Mouse (Mus musculus) kidney, postnatal 10 days (tissue): ENCODE measurements around the gene BC030867.
A peak's percentile ranks its signal among the peaks of the same experiment; 100 is the strongest.
"Not testable (repeated sequence)": the region's sequence is repeated elsewhere in the genome, so short reads cannot be mapped to it uniquely, and the experiment has no call there.

Source experiments
- DNase-seq: peaks from one replicate; pipeline ENCODE4 v3.0.0; 2021; ENCODE audit warnings: mixed read lengths

The BC030867 gene

DNA sequence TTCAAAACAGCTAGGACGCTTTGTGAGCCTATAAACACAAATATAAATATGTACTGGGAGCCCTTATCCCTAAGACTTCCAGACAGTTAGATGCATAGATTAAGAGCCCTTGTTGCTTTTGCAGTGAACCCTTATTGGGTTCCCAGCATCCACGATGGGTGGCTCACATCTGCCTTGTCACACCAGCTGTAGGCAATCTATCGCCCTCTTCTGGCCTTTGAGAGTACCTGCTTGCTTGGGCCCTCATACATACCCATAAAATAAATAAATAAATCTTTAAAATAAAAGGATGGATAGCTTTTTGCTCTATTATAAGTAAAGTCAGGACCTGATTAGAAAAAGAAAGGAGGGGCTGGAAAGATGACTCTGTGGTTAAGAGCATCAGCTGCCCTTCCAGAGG, 9.8 kb downstream of the BC030867 start:
- no peak for DNase-seq

DNA sequence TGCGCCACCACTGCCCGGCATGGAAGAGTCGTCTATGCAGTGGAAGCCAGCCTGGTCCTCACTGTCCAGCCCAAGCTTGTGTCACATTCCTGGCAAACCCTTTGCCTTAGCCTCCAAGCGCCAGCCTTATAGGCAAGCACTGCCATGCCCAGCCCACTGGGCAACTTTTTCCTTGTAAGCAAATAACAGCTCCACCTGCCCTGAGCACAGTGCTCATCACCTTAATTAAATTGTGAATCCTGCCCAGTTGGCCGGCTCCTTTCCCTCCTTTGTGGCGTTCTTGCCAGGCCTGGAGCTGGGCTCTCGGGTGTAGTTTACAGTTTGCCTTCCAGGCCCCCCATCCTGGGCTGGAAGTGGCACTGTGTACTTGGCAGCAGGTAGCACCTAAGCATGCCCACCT, 14.5 kb downstream of the BC030867 start:
- DNase-seq, result no peak

DNA sequence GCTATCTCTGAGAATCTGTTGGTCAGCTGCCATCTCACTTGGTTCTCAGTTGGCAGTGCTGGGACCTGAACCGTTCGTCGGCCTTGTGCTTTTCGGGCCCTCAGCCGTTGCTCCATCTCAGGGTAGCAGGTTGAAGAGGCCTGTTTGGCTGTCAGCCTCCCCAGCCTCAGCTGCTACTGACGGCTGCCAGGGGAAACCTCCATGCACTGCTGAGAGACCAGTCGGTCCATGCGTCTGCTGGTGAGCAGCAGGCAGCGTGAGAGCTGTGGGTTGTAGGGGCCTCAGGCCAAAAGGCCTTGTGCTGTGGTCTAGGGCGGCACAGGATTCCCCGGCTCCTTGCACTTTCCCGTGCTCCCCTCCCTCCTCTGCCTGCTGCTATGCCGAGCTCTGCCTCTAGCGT, 17.1 kb downstream of the BC030867 start:
- DNase-seq, result no peak

DNA sequence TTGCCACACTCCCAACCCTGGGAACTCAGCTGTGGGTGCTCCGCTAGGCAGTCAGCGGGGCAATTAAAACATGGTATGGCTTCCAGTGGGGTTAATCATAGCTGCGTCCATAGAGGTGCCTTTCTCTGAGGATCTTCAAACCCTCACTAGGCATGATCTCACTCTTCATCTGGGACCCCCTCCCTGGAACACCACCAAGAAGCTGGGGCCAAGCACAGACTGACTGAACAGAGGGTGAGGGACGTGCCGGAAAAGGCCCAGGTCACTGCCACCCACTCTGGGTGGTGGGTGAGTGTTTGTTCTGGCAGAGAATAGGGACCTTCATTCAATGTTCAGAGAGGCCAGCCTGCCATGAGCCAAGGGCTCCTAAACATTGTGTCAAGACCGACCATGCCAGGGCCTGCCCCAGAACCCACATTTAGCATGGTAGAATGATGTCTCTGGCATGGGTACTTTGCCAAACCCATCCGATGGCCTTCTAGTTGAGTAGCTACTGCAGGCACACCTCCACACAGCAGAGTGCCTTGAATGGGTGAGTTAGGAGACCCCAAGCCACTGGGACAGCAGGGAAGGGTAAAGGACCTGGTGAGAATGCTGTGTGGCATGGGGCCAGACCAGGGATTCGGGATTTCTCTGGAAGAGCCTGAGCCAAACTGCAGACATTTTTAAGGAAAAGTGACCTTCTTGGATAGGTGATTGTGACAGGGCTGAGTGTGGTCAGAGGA, 18.1 kb downstream of the BC030867 start:
- peak; percentile 25 for DNase-seq

DNA sequence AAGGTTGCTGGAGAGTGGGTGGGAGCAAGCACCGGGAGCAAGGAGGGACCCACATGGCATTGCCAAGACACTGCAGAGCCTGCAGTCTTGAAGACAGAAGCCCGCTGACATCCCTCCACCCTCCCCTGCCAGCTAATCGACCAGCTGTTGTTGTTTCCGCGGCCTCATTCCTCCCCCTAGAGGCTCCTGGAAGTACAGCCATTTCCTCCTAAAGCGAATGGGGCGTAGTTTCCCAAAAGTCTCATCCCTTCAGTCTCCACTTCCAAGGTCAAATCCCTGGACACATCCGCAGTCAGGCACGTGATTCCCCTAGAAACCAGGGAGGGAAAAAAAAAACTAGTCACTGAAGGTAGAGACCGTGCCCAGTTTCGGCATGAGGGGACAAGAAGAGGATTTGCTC, 18.8 kb downstream of the BC030867 start:
- peak; percentile 86 for DNase-seq

DNA sequence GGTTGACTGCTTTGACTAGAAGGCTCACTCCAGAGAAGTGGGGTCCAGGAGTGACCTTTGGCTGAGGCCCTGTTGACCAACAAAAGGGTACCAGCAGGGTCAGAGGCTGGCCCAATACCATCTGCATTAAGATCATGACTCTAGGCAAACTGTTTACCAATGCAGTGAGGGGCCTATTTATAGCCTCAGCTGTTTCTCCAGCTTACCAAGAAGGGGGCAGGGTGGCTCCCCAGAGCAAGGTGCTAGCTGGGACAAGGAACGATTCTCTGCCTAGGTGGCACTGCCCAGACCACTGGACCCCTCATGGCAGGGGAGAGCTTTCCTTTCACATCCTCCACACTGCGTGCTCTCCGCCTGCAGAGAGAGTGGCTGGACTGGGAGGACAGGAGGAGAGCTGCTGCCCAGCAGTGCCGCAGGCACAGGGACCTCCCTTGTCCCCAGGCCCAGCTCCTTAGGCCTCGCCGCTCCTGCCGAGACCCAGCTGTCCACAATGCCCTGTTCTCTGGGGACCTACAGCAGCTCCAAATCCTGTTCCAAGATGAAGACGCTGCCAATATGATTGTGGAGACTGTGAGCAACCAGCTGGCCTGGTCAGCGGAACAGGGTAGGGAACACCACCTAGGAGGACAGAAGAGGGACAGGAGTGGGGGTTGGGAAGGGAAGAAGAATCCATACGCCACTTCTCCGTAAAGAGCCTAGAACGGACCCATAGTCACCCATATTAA, 20.0 kb downstream of the BC030867 start, which contains the start of gene Asb16:
Asb16 (plus strand) TSS at position 224 of the 725 bp plus-strand sequence.
- no peak for DNase-seq

DNA sequence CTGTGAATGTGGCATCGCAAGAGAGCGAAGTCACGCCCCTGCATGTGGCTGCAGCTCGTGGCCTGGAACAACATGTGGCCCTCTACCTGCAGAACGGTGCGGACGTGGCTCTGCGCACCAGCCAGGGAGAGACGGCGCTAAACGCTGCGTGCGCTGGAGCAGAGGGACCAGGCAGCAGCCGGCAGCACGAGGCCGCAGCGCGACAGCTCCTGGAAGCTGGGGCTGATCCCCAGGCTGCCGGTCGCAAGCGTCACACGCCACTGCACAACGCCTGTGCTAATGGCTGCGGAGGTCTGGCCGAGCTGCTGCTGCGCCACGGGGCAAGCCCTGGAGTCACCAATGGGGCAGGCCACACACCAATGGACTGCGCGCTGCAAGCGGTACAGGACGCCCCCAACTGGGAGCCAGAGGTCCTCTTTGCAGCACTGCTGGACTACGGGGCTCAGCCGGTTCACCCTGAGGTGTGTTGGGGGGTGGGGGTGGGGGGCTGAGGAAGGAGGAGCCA, 27.8 kb downstream of the BC030867 start:
- DNase-seq, result peak; percentile 74

DNA sequence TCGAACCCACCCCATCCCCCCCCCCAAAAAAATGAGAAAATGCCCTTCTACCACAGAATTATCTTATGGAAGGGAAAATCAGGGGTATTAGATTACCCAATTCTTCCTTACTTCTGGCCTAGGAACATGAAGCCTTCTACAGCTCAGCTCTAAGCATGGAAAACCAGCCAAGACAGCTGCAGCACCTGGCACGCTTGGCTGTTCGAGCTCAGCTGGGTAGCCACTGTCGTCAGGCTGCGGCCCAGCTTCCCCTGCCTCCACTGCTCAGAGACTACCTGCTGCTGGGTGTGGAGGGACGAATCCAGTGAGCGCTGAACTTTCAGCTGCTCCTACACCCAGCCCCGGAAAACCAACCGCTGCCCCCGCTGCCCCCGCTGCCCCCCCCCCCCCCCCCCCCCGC, 29.1 kb downstream of the BC030867 start:
- no peak for DNase-seq

DNA sequence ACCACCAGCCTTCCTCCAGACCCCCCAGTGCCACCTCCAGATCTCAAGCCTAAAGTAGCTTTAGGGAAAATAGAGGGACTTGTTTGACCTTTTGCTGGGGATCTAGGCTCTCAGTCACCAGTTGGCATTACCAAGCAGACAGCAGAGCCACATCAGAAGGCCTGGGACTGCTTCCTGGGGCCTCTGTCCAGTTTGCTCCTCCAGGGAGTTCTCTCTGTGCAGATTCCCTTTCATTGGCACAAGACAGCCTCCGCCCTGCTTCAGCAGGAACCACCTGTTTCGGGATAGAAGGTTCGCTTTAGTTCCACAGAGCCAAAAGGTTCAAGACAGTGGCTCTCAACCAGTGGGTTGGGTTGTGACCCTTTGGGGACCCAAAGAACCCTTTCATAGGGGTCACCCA, 30.9 kb downstream of the BC030867 start:
- DNase-seq, result no peak

DNA sequence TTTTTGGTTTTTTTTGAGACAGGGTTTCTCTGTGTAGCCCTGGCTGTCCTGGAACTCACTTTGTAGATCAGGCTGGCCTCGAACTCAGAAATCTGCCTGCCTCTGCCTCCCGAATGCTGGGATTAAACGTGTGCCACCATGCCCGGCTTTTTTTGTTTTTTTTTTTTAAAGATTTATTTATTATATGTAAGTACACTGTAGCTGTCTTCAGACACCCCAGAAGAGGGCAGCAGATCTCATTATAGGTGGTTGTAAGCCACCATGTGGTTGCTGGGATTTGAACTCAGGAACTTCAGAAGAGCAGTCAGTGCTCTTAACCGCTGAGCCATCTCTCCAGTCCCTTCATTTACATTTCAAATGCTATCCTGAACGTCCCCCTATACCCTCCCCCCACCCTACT, 31.6 kb downstream of the BC030867 start:
- DNase-seq, result not testable (repeated sequence)

DNA sequence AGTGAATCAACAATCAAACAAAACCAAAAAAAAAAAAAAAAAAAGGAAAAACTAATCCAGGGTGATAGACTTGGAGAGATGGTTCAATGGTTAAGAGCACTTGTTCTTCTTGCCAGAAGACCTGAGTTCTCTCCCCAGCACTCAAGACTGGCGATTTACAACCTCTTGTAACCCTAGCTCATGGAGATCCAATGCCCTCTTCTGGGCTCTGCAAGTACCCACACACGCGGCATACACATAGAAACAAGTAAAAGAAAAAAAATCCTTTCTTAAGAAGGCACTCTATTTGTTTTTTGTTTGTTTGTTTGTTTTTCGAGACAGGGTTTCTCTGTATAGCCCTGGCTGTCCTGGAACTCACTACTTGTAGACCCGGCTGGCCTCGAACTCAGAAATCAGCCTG, 35.2 kb downstream of the BC030867 start:
- DNase-seq, result no peak

DNA sequence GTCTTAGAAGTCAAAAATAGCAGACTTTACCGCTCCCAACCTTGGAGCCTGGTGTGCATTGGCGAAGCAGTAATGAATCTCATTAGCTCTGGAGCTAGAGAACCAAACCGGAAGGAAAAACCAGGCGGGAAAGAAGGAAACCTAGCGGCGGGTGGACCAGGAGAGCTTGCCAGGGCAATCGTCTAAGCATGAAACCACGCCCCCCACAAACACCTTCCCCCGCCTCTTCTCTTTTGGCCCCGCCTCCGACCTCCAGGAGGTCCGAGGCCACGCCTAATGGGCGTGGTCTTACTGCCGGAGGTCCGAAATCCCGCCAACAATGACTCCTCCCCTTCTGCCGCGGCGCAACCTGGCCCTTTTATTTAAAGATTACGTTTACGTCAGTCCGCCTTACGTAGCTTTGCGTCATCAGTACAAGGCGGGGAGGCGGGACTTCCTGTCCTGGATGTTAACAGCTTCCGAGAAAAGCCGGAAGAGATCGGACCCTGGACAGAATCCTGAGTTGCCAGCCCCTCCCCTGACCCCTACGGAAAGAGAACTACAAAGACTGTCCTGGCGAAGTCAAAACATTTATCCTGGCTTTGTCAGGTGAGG, 35.9 kb downstream of the BC030867 start, which contains the start of gene Tmub2:
Tmub2 (plus strand) TSS at position 431 of the 594 bp plus-strand sequence.
- peak; percentile 98 for DNase-seq

DNA sequence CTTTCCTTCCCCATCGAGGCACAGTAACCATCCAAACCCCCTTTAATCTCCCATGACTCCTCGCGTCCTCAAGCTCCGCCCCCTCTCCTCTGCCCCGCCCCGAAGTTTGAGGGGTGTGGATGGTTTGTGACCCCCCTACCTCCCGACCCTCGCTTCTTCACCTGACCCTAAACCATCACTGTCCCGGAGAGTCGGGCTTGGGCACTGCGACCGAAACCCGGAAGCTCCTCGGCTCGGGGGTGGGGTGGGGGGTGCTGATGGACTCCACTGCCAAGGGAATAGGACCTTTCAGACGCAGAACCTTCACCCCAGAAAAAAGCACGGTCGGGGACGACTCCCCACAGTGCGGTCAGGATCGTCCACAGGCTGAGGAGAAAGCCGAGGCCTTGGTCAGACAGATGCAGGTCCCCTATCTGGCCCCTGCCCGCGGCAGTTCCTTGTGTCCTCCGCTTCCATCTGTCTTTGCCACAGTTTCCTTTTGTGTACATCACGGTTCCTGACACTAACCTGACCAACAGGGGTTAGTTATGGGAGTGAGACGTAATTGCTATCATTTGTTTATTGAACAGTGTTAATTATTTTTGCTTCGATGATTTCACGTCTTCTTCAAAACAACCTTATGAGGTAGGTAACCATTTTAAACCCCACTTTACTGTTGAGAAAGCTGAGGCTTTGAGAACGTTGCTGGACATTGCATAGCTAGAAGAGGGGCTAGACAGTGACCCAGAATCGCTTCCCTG, 36.6 kb downstream of the BC030867 start:
- peak; percentile 83 for DNase-seq

DNA sequence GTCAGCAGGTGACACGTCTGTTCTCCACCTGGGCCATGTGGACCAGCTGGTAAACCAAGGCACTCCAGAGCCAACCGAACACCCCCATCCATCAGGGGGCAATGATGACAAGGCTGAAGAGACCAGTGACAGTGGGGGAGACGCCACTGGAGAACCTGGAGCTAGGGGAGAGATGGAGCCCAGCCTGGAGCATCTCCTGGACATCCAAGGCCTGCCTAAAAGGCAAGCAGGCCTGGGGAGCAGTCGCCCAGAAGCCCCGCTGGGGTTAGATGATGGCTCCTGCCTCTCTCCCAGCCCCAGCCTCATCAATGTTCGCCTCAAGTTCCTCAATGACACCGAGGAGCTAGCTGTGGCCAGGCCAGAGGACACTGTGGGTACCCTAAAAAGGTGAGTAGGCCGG, 38.8 kb downstream of the BC030867 start:
- DNase-seq, result no peak

DNA sequence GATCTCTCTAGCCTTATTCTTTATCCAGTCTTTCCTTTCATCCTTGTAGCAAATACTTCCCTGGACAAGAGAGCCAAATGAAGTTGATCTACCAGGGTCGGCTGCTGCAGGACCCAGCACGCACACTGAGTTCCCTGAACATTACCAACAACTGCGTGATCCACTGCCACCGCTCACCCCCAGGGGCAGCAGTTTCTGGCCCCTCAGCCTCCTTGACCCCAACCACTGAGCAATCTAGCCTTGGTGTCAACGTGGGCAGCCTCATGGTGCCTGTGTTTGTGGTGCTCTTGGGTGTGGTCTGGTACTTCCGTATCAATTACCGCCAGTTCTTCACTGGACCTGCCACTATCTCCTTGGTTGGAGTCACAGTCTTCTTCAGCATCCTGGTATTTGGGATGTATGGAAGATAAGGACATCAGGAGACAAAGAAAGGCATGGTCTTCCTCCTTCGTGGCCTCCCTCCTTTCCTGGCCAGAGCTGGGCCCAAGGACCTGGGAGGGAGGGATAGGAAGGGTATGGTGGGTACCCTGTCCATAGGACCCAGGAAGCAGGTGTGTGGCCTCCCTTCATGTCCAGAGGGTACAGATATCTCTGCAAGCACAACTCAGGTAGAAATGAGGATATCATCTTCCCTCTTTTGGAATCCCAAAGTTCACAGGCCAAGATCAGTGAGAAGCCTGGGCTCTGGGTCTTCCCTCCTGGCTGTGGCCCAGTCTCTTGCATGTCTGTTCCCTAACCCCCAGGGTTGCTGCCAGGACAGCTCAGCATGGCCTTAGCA, 39.5 kb downstream of the BC030867 start:
- no peak for DNase-seq

DNA sequence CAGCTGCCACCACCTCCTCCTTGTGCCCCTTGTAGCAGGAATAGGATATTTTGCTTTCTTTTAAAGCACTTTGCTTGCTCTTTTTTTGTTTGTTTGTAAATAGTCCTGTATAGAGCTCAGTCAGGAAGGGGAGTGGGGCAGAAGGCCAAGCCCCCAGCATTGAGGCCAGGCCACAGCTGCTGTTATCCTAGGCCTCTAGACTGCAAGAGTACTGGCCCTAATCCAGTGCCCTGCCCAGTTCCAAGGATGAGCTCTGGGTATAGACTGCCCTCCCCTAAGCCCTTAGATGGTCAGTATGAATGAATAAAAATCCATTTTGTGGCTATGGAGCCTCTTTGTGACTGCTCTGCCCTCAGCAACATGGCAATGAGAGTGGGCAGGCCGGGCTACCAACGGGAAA, 40.2 kb downstream of the BC030867 start:
- DNase-seq, result no peak

DNA sequence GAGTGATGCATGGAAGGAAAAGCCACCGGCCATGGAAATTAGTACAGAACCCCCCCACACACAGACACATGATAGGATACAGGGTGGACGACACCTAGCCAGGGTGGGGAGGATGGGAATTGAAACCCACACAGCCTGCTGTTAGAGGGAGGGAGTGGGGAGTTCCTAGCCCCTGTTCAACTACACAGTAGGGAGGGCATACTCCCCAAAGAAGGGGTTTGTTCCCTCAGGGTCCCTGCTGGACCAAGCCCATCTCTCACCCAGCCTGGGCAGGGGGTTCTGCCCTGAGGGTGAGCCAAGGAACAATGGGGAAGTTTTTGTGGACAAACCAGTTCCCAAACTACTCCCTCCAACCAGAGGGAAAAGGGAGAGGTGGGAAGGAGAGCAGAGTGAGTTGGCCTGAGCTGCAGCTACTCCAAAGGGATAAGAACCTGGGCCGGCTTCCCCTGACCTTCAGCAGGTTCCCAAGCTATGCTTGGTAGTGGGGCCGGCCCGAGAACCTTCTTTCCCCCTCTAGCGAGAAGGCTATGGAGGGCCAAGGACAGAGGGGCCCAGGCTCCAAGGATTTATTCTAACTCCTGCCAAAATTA, 40.9 kb downstream of the BC030867 start:
- DNase-seq, result no peak

DNA sequence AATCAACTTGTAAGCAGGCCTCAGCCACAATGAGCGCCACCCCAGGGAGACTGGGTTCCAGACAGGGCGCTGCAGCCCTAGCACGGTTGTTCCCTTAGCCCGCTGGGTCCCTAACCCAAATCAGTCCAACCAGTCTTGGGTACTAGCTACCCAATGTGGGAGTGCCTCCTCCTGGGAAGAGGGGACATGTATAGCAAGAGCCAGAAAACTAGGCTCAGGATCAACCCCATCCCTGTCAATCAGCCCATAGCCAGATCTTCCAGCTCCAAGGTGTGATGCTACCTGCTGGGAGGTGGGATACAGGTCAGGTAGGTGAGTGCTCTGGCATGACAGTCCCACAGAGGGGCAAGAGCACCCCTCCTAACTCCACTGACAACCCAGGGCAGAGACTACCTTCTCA, 41.5 kb downstream of the BC030867 start:
- no peak for DNase-seq

DNA sequence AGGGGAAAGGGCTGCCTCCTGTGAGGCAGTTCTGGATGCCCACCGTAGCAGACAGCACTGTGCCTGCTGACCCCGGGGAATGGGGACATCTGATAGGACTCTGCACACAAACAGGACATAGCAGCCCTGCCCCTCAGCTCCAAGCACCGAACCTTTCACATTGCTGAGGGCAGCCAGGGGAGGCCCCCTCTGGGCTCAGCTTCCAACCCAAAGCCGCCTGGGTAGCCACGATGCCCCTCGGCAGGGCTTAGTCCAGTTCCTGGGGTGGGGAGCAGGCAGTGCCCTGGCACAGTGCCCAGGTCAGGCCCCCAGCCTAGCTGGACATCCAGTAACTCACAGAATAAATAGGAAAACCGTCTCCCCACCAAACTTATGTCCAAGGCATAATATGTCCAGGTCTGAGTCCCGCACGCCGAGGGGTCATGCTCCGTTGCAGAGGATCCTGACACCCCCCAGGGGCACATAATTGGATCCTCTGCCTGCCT, 42.4 kb downstream of the BC030867 start:
- no peak for DNase-seq

DNA sequence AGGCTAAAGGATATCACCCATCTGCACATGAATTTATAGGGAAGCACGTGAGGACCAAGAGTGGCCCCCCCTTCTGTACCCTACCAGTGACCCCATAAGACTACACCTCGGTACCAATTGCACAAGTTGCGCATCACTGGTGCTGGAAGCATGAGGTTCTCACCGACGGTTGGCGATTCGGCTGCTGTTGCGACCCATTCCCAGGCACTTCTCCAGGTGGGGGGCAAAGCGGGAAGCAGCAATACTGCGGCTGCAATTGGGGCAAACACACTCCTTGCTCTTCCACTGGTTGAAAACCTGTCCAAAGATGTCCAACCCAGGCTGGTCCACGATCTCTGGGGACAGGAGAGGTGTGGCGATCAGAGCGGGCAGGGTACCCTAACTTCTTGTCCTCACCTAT, 45.3 kb downstream of the BC030867 start:
- no peak for DNase-seq

DNA sequence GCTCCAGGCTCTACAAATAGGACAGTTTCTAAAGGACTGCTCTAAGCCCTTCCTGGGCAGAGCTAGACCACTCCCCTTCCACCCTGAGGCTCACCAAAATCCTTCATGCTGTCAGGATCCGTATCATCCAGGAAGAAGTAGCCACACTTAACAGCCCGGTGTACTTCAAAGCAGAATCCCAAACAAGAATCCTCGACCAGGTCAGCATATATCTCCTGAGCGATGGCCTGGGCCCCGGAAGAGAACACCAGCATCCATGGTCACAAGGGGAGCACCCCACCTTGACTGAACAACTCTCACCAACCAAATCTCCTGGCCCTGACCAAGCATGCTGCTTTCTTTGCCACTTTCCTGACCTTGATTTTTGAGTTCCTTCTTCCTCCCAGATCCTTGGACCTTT, 45.7 kb downstream of the BC030867 start:
- no peak for DNase-seq
